Mouse (Mus musculus) forebrain, embryonic 16.5 days (tissue): ENCODE data around the gene Cope. TPM values are rescaled to one million over a fixed set of nuclear protein-coding genes. Genes with fewer than 3 reads are reported as not detected.

Experiments used
- ATAC-seq: fragments of 200-750 bp; cut with Nextera tagmentation; 2 replicates; pipeline ENCODE4 v1.8.0; 2017; ENCODE audit warnings: mild to moderate bottlenecking, moderate library complexity
- H3K27ac ChIP-seq: fragments of 300-500 bp; sonication (generic); 2 replicates; pipeline ENCODE4 v1.5.1; 2014; ENCODE audit warnings: low read length, control low read depth
- H3K27me3 ChIP-seq: fragments of 300-500 bp; sonication (generic); replicated peaks from 2 replicates; pipeline ENCODE4 v1.6.1; 2014; ENCODE audit warnings: low read length; ENCODE audit not compliant: control insufficient read depth, insufficient read depth
- H3K36me3 ChIP-seq: fragments of 300-500 bp; sonication (generic); 2 replicates; pipeline ENCODE4 v1.6.1; 2014; ENCODE audit not compliant: control insufficient read depth, insufficient read depth
- H3K4me1 ChIP-seq: fragments of 300-500 bp; sonication (generic); replicated peaks from 2 replicates; pipeline ENCODE4 v1.6.1; 2014; ENCODE audit warnings: low read length; ENCODE audit not compliant: control insufficient read depth, insufficient read depth
- H3K4me2 ChIP-seq: fragments of 300-500 bp; sonication (generic); 2 replicates; pipeline ENCODE4 v1.6.1; 2014; ENCODE audit warnings: mild to moderate bottlenecking, low read length, control low read depth
- H3K4me3 ChIP-seq: fragments of 300-500 bp; sonication (generic); replicated peaks from 2 replicates; pipeline ENCODE4 v1.5.1; 2014; ENCODE audit warnings: mild to moderate bottlenecking, low read length, control low read depth
- H3K9ac ChIP-seq: fragments of 300-500 bp; sonication (generic); replicated peaks from 2 replicates; pipeline ENCODE4 v1.6.1; 2014; ENCODE audit warnings: low read depth, low read length, control low read depth
- H3K9me3 ChIP-seq: fragments of 300-500 bp; sonication (generic); 2 replicates; pipeline ENCODE4 v1.6.1; 2016; ENCODE audit warnings: low read length; ENCODE audit not compliant: control insufficient read depth
- WGBS: fragments of 180-500 bp; shearing (Covaris S2); extraction: QIAGEN DNeasy Blood & Tissue Kit; methylation state at CpG from one replicate; pipeline ENCODE4 v1.1.7; 2014; 5-methylcytosine and 5-hydroxymethylcytosine counted together
- polyA plus RNA-seq: library from polyadenylated mRNA; unstranded; fragments of >200 nt; fragmentation: Nextera tagmentation; extraction: Ambion mirVana; gene quantifications from 2 replicates; pipeline ENCODE4 v1.2.1, GENCODE M21; 2015

Gene Cope
- polyA plus RNA-seq, 1 experiment from 2014 or later, result 270 TPM

DNA sequence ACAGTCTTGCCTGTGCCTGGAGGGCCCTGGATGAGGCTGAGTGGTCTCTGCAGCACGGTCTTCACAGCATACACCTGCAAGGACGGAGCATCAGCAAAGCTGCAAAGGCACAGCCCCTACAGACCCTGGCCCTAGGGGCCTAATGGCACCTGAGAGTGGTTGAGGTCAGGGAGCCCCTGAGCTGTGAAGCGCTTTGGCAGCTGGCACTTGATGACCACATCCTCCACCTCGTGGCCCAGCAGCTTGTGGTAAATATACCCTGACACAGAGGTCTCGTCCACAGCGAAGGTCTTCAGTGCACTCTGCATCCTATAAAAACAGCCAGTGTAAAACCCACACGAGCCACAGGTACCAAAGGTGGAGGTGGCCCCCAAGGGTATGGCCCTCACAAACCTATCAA, 36.6 kb downstream of the Cope start:
- no peak for ATAC-seq
- no peak overlapping the region for H3K9ac ChIP-seq
- H3K27me3 ChIP-seq, result no peaks in the 10 kb centered on the region
- no peak overlapping the region for H3K4me2 ChIP-seq
- H3K36me3 ChIP-seq, result peaks cover 55% of the 10 kb centered on the region
- no peaks in the 10 kb centered on the region for H3K9me3 ChIP-seq
- H3K27ac ChIP-seq, result no peak overlapping the region
- H3K4me1 ChIP-seq, result peaks cover 9% of the 10 kb centered on the region
- no peak overlapping the region for H3K4me3 ChIP-seq
- 90% methylated on average over 7 of the region's 7 CpGs for WGBS

DNA sequence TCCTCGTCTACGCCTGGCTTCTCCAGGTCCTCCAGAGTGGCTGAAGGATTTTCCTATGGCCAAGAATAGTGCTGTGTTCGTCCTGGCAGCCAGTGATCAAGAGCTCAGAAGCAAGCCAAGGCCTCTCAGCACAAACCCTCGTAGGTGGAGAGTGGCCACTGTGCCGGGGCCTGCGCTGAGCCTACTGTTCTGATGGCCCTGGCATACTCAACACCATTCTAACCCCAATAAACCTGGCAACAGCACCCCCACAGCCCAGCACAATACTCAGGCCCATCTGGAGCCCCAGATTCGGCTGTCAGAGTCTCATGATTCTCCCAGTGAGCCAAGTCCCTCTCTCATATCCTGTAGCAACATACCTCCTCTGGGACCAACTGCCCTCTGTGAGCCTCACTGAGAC, 38.3 kb downstream of the Cope start:
- no peak for ATAC-seq
- no peak overlapping the region for H3K4me3 ChIP-seq
- H3K36me3 ChIP-seq, result peaks cover 39% of the 10 kb centered on the region
- no peak overlapping the region for H3K4me2 ChIP-seq
- peaks cover 9% of the 10 kb centered on the region for H3K4me1 ChIP-seq
- no peak overlapping the region for H3K9ac ChIP-seq
- H3K9me3 ChIP-seq, result no peaks in the 10 kb centered on the region
- no peak overlapping the region for H3K27ac ChIP-seq
- WGBS, result 89% methylated on average over 7 of the region's 7 CpGs
- H3K27me3 ChIP-seq, result no peaks in the 10 kb centered on the region

DNA sequence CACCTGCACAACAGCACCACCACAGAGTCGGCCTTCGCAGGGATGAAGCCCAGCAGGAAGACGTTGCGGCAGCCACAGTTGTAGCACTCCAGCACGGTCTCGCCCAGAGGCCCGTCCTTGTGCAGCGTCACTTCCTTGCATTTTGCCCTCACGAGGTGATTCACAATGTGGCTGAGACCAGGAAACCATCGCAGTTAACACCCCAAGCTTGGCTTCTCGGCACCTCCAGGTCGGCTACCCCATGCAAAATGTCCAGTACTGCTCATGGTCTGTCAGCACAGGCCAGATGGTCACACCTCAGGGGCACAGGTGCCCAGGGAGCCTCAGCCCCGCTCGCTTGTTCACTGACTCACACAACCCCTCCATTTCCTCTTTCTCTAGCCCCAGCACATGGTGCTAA, 39.7 kb downstream of the Cope start:
- ATAC-seq, result no peak
- Histone ChIP-seq H3K36me3 (peaks cover 28% of the 10 kb centered on the region), H3K27ac (no peak overlapping the region), H3K9ac (no peak overlapping the region), H3K4me3 (no peak overlapping the region), H3K4me2 (no peak overlapping the region), H3K4me1 (peaks cover 9% of the 10 kb centered on the region), H3K27me3 (no peaks in the 10 kb centered on the region), H3K9me3 (no peaks in the 10 kb centered on the region)
- 95% methylated on average over 14 of the region's 14 CpGs for WGBS

DNA sequence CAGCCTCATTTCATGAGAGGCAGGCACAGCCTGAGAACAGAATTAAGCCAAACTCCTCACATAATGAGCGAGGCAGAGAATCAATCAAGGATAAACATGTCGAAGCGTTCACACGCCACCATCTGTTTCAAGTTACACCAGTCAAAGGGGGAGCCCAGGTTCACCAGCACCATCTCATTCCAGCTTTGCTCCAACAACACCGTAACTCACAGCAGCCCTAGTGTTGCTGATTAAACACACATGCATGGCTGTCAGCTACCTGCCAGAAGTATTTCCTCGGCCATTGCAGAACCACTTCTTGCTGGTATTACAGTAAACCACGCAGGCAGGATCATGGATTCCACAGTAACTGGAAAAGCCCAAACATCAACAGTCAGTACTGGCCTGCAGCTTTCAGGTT, 40.8 kb downstream of the Cope start:
- no peak overlapping the region for H3K9ac ChIP-seq
- no peak for ATAC-seq
- no peak overlapping the region for H3K4me2 ChIP-seq
- no peaks in the 10 kb centered on the region for H3K27me3 ChIP-seq
- peaks cover 20% of the 10 kb centered on the region for H3K36me3 ChIP-seq
- no peak overlapping the region for H3K27ac ChIP-seq
- no peak overlapping the region for H3K4me3 ChIP-seq
- H3K4me1 ChIP-seq, result peaks cover 9% of the 10 kb centered on the region
- no peaks in the 10 kb centered on the region for H3K9me3 ChIP-seq
- 68% methylated on average over 7 of the region's 7 CpGs for WGBS

DNA sequence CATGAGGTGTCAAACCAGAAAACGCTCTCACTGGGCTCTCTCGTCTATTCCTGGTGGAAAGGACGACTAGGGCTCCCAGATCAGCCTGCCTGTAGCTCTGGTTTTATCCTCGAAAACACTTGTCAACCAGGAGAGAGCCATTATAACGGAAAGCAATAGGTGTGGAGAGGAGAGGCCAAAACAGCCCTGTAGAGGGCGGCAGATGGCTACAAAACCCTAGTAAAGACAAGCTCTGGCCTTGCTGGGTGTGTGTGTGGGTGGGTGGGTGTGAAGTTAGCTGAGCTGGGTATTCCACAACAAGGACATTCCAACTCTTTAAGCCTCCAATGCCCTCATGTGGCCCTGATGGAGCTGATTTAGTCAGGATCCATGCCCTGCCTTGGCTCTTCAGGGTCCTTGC, 41.4 kb downstream of the Cope start:
- WGBS, result 62% methylated on average over 6 of the region's 6 CpGs
- no peak overlapping the region for H3K9ac ChIP-seq
- no peaks in the 10 kb centered on the region for H3K9me3 ChIP-seq
- H3K4me3 ChIP-seq, result no peak overlapping the region
- H3K4me2 ChIP-seq, result no peak overlapping the region
- H3K36me3 ChIP-seq, result peaks cover 15% of the 10 kb centered on the region
- H3K27ac ChIP-seq, result no peak overlapping the region
- ATAC-seq, result peak; percentile 70; the same call in 1 of the 2 replicates
- H3K4me1 ChIP-seq, result peaks cover 12% of the 10 kb centered on the region
- H3K27me3 ChIP-seq, result no peaks in the 10 kb centered on the region

DNA sequence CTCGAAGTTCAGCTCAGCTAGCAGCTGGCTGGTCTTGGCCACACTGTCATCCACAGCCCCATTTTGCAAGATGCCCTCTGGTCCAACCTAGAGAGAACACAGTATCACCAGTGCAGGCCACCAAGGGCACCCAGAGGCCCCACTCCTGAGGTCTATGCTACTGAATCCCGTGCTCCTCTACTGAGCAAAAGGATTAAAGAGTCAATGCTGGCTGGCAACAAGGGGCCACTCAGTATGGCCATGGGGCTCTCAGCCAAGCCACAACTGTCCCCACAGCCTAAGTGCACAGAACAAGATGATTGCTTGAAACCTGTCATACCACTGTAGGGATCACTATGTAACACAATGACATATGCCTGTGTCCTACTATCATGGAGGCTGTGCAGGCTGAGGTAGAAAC, 42.0 kb downstream of the Cope start:
- H3K36me3 ChIP-seq, result peaks cover 10% of the 10 kb centered on the region
- no peak overlapping the region for H3K4me3 ChIP-seq
- H3K4me1 ChIP-seq, result peaks cover 12% of the 10 kb centered on the region
- no peak overlapping the region for H3K4me2 ChIP-seq
- whole genome bisulfite sequencing, result 84% methylated on average over 2 of the region's 2 CpGs
- ATAC-seq, result no peak
- no peak overlapping the region for H3K27ac ChIP-seq
- H3K9me3 ChIP-seq, result no peaks in the 10 kb centered on the region
- no peaks in the 10 kb centered on the region for H3K27me3 ChIP-seq
- H3K9ac ChIP-seq, result no peak overlapping the region

DNA sequence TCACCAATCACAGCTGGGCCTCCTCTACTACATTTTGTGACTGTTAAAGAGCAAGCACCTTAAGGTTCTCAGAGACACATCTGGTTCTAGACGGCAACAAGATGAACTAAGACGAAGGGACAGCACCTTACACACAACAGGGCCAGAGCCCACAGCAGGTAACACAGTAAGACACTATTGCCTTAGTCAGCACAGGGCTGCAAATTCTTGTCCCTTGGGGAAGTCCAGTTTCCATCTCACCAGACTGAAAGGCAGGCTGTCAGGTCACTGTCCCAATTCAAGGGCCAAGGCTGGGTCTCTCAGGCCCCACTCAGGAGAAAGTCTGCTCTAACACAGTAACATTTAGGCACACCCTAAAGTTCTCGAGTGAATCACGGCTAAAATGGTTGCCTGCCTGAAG, 45.1 kb downstream of the Cope start:
- 91% methylated on average over 4 of the region's 4 CpGs for WGBS
- no peaks in the 10 kb centered on the region; the same call in 1 of the 2 replicates for H3K36me3 ChIP-seq
- no peaks in the 10 kb centered on the region for H3K9me3 ChIP-seq
- H3K4me2 ChIP-seq, result no peak overlapping the region
- no peak overlapping the region for H3K9ac ChIP-seq
- no peak for ATAC-seq
- H3K4me1 ChIP-seq, result peaks cover 34% of the 10 kb centered on the region
- no peak overlapping the region for H3K4me3 ChIP-seq
- no peak overlapping the region for H3K27ac ChIP-seq
- H3K27me3 ChIP-seq, result no peaks in the 10 kb centered on the region

DNA sequence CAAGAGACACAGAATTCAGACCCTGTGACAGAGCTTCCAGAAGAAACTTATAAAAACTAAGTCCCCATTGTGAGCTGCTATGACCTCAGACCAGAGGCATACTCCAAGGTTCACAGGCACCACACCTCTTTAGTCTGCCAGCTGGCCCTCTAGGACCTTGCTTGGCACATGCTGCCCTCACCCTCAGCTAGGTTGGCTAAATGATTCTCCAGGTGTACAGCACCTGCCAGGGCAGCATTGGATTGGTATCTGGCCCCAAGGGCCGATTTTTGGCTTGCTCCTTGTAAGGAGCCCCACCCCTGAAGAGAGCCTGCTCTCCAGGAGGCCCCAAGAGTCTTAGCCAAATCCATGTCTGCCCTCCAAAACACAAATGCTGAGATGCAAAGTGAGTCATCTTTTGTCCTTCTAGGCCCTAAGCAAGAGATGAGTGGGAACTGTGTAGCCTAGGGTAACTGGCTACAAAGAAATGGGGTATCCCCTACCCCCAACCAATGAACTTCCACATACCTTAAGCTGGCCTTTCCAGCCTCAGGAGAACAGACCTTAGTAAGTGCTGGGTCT, 45.6 kb downstream of the Cope start:
- H3K36me3 ChIP-seq, result no peaks in the 10 kb centered on the region; the same call in 1 of the 2 replicates
- no peak for ATAC-seq
- H3K9ac ChIP-seq, result no peak overlapping the region
- H3K9me3 ChIP-seq, result no peaks in the 10 kb centered on the region
- no peak overlapping the region for H3K27ac ChIP-seq
- 89% methylated on average over 1 of the region's 1 CpGs for WGBS
- no peaks in the 10 kb centered on the region for H3K27me3 ChIP-seq
- no peak overlapping the region for H3K4me2 ChIP-seq
- H3K4me1 ChIP-seq, result peaks cover 29% of the 10 kb centered on the region
- no peak overlapping the region for H3K4me3 ChIP-seq

DNA sequence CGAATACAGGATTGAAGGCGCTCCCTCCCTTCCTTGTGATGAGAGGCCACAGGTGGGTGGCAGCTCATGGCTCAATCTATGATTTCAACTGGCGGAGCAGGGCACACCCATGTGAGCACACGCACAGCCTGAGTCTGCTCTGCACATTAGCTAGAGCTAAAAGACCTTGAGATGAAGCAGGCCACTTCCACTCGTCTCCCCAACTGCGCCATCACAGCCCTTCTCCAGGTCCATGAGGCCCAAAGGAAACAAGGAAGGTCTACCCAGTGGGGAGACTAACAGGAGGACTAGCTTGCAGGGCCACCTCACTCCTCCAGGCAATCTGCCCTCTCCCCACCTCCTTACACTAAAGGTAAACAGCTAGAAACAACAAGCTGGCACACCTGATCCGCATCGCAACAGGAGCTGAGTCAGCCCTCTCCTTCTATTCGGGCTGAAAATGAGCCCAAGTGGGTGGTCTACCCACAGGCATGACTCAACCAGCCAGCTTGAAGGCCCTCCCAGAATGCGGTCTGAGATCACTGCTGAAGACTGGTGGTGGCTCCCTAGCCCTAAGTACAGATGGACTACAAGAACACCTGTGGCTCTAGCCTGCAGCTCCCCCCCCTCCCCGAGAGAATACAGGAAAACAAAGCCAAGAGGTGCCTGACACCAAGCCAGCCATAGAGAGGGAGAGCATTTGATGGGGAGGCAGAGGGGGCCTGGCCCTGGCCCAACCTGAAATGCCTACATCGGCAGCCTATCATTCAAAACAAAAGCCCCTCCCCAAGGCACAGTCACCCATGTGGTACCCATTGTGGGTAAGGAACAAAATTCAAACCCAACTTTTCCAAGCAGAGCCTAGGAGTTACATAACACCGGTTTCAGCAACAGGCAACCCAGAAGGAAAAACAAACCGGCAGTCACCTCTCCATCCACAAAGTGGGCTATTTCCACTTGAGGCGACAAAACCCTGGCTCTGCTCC, 49.0 kb downstream of the Cope start:
- 46% methylated on average over 15 of the region's 15 CpGs for WGBS
- no peaks in the 10 kb centered on the region for H3K36me3 ChIP-seq
- no peak for ATAC-seq
- peaks cover 33% of the 10 kb centered on the region for H3K4me1 ChIP-seq
- H3K4me3 ChIP-seq, result peak overlapping the region; percentile 99
- no peaks in the 10 kb centered on the region for H3K9me3 ChIP-seq
- H3K4me2 ChIP-seq, result peak overlapping the region; percentile 94
- H3K27ac ChIP-seq, result no peak overlapping the region
- no peaks in the 10 kb centered on the region for H3K27me3 ChIP-seq
- H3K9ac ChIP-seq, result peak overlapping the region; percentile 80
